ENCODE assay signal across 14 mouse cellular contexts in the genomic region with DNA sequence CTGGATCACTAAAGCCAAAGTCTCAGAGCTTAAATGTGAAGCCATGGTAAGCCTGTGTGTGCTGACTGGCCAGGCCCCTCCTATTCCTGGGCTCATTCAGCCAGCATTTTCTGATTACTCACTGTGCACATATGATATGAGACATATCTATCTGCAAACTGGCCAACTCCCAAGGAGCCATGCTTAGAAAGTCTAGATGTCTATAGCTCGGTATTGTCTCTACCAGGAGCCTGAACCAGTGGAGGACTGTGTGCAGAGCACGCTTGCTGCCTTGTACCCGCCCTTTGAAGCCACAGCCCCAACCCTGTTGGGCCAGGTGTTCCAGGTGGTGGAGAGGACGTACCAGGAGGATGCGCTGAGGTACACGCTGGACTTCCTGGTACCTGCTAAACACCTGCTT. TPM values are rescaled to one million over a fixed set of nuclear protein-coding genes. Genes with fewer than 3 reads are reported as not detected.
A peak's percentile ranks its signal among the peaks of the same experiment; 100 is the strongest.
DNase-seq lines count a peak whose midpoint lies in the region; ATAC-seq and TF ChIP-seq lines count a peak whose summit lies in the region.
"Had no signal": no experiment of that assay in that cellular context is flagged by ENCODE, and none has a peak within 500 bp of the region (broad histone marks: within the 10 kb centered on the region; RNA-seq: fewer than 3 reads in every experiment).

No protein-coding gene starts in this region.

- peak; percentile 69 for ATAC-seq in liver, embryonic 12.5 days
- no peak for ATAC-seq in CD4-positive, CD25-positive, alpha-beta regulatory T cell, adult 4 months
- ATAC-seq: forebrain, embryonic 14.5 days had no signal

- H3K4me3 ChIP-seq in embryonic facial prominence, embryonic 10.5 days: no peak overlapping the region
- peak overlapping the region; percentile 71; the same call in 1 of the 2 replicates for H3K4me3 ChIP-seq in liver, embryonic 12.5 days
- H3K4me3 ChIP-seq in thymus, adult 2 months (ENCODE audit: control insufficient read depth, insufficient read depth, low read length): no peak overlapping the region

- H3K27me3 ChIP-seq in embryonic facial prominence, embryonic 10.5 days (replicated peaks; ENCODE audit: low read depth, poor library complexity, severe bottlenecking): no peaks in the 10 kb centered on the region
- peaks cover 11% of the 10 kb centered on the region; the same call in 1 of the 2 replicates for H3K27me3 ChIP-seq in liver, embryonic 12.5 days (replicated peaks)
- H3K27me3 ChIP-seq in thymus, adult 2 months (ENCODE audit: control insufficient read depth, insufficient read depth, low read length): no peaks in the 10 kb centered on the region

- peak; percentile 10 for DNase-seq in heart, postnatal 4 days
- no peak for DNase-seq in heart, postnatal 14 days
- DNase-seq in ES-CJ7 (ENCODE audit: low read depth, low spot score): peak; percentile 0
- no peak for DNase-seq in embryonic facial prominence, embryonic 10.5 days (ENCODE audit: low spot score)
- no peak for DNase-seq in cerebellum, adult 11-12 months
- DNase-seq in thymus, adult 2 months: no peak
- DNase-seq: kidney, postnatal 4 days; left cerebral cortex, postnatal 4 days had no signal

- peak overlapping the region; percentile 98 for H3K4me2 ChIP-seq in liver, embryonic 12.5 days

- H3K27ac ChIP-seq in embryonic facial prominence, embryonic 10.5 days (replicated peaks): peak overlapping the region; percentile 97; the same call in 1 of the 2 replicates
- peak overlapping the region; percentile 90 for H3K27ac ChIP-seq in liver, embryonic 12.5 days
- no peak overlapping the region for H3K27ac ChIP-seq in thymus, adult 2 months (ENCODE audit: control insufficient read depth, insufficient read depth, low read length)

- TF ChIP-seq POLR2A in thymus, adult 2 months (IDR thresholded peaks at IDR 0.05; ENCODE audit: control insufficient read depth, extremely low read depth, insufficient read depth, low read length, poor library complexity): no peak

- peaks cover 53% of the 10 kb centered on the region for H3K4me1 ChIP-seq in embryonic facial prominence, embryonic 10.5 days
- peaks cover 66% of the 10 kb centered on the region for H3K4me1 ChIP-seq in liver, embryonic 12.5 days
- H3K4me1 ChIP-seq in thymus, adult 2 months (replicated peaks; ENCODE audit: control insufficient read depth, insufficient read depth, low read length): peaks cover 33% of the 10 kb centered on the region

- TF ChIP-seq CTCF in thymus, adult 2 months (IDR thresholded peaks at IDR 0.05; ENCODE audit: borderline replicate concordance, control insufficient read depth, extremely low read depth, insufficient read depth, low read length, poor library complexity): no peak

- peaks cover 54% of the 10 kb centered on the region for H3K36me3 ChIP-seq in embryonic facial prominence, embryonic 10.5 days (replicated peaks)
- H3K36me3 ChIP-seq in liver, embryonic 12.5 days: peaks cover 48% of the 10 kb centered on the region
- no peaks in the 10 kb centered on the region for H3K36me3 ChIP-seq in thymus, adult 2 months (ENCODE audit: control insufficient read depth, insufficient read depth, low read length)

- H3K9me3 ChIP-seq in embryonic facial prominence, embryonic 10.5 days: no peaks in the 10 kb centered on the region
- no peaks in the 10 kb centered on the region for H3K9me3 ChIP-seq in liver, embryonic 12.5 days (replicated peaks)

- peak overlapping the region; percentile 79 for H3K9ac ChIP-seq in liver, embryonic 12.5 days

- intact Hi-C loops in heart, postnatal 14 days (cut with DNase I): loop anchor here (5.0 kb wide), 1 partner anchor 45 kb away; no protein-coding TSS in a partner anchor

- WGBS in embryonic facial prominence, embryonic 10.5 days: 90% methylated on average over 6 of the region's 6 CpGs
- WGBS in liver, embryonic 12.5 days (ENCODE audit: insufficient replicate concordance): 57% methylated on average over 6 of the region's 6 CpGs
- 69% methylated on average over 6 of the region's 6 CpGs for WGBS in thymus, adult 2 months

RNA-seq across cellular contexts. Expression of a gene that starts 2.7 kb away (rescaled TPM):
- 10 to 100 TPM; 64.6 to 65.6 TPM for total RNA-seq in heart, postnatal 4 days (2021)
- 10 to 100 TPM; 39.7 to 47.1 TPM for total RNA-seq in heart, postnatal 14 days (2021)
- polyA plus RNA-seq in embryonic facial prominence, embryonic 10.5 days (2016; fragmentation: Nextera tagmentation; extraction: Ambion mirVana): 151 and 163 TPM in 2 replicates
- 34.8 and 40.1 TPM in 2 replicates for polyA plus RNA-seq in liver, embryonic 12.5 days (2016; fragmentation: Nextera tagmentation; extraction: Ambion mirVana)
- 55.2 and 62.3 TPM in 2 replicates for polyA plus RNA-seq in thymus, adult 2 months (2012; rRNA removed)
- under 1 TPM in 1 of 2 experiments, not detected in 1; 0.70 TPM for polyA plus RNA-seq in CD4-positive, CD25-positive, alpha-beta regulatory T cell, adult 4 months (2017; shearing (Covaris generic))

RNA-seq across cellular contexts. Expression of a gene that starts 28.3 kb away (rescaled TPM):
- total RNA-seq in heart, postnatal 4 days (2021): 1 to 10 TPM; 1.4 to 1.8 TPM
- total RNA-seq in heart, postnatal 14 days (2021): 1 to 10 TPM; 1.5 to 1.9 TPM
- polyA plus RNA-seq in embryonic facial prominence, embryonic 10.5 days (2016; fragmentation: Nextera tagmentation; extraction: Ambion mirVana): 0.65 and 0.72 TPM in 2 replicates
- polyA plus RNA-seq in liver, embryonic 12.5 days (2016; fragmentation: Nextera tagmentation; extraction: Ambion mirVana): 0.32 and 0.39 TPM in 2 replicates
- 2.9 TPM in 2 replicates for polyA plus RNA-seq in thymus, adult 2 months (2012; rRNA removed)
- under 1 TPM in 1 of 2 experiments, not detected in 1; 0.63 TPM for polyA plus RNA-seq in CD4-positive, CD25-positive, alpha-beta regulatory T cell, adult 4 months (2017; shearing (Covaris generic))
- total RNA-seq: granulocyte monocyte progenitor cell, adult 5-6 weeks; monocyte, adult 5-6 weeks had no signal

RNA-seq across cellular contexts. Expression of a gene that starts 33.4 kb away (rescaled TPM):
- total RNA-seq in heart, postnatal 4 days (2021): 10 to 100 TPM; 37.5 to 42.0 TPM
- total RNA-seq in heart, postnatal 14 days (2021): 10 to 100 TPM; 32.0 to 33.6 TPM
- 57.5 and 63.2 TPM in 2 replicates for polyA plus RNA-seq in embryonic facial prominence, embryonic 10.5 days (2016; fragmentation: Nextera tagmentation; extraction: Ambion mirVana)
- polyA plus RNA-seq in liver, embryonic 12.5 days (2016; fragmentation: Nextera tagmentation; extraction: Ambion mirVana): 15.3 and 15.8 TPM in 2 replicates
- polyA plus RNA-seq in thymus, adult 2 months (2012; rRNA removed): 253 and 269 TPM in 2 replicates
- 1 to 10 TPM; 1.6 to 2.3 TPM for polyA plus RNA-seq in CD4-positive, CD25-positive, alpha-beta regulatory T cell, adult 4 months (2017; shearing (Covaris generic))

RNA-seq across cellular contexts. Expression of a gene that starts 55.1 kb away (rescaled TPM):
- not detected for total RNA-seq in heart, postnatal 4 days (2021)
- not detected for total RNA-seq in heart, postnatal 14 days (2021)
- polyA plus RNA-seq in embryonic facial prominence, embryonic 10.5 days (2016; fragmentation: Nextera tagmentation; extraction: Ambion mirVana): not detected in 2 replicates
- not detected in 2 replicates for polyA plus RNA-seq in liver, embryonic 12.5 days (2016; fragmentation: Nextera tagmentation; extraction: Ambion mirVana)
- not detected in 2 replicates for polyA plus RNA-seq in thymus, adult 2 months (2012; rRNA removed)
- polyA plus RNA-seq in CD4-positive, CD25-positive, alpha-beta regulatory T cell, adult 4 months (2017; shearing (Covaris generic)): not detected
- total RNA-seq: adrenal gland, adult 18-20 months; granulocyte monocyte progenitor cell, adult 5-6 weeks; left cerebral cortex, postnatal 4 days; monocyte, adult 5-6 weeks had no signal
- polyA plus RNA-seq: forebrain, embryonic 14.5 days had no signal

Comparison
In these comparisons a context has a peak if more than half of its experiments do, and no peak if none do; other contexts are left out.
1. DNase-seq: peak in heart, postnatal 4 days (single experiment) and ES-CJ7 (single experiment); none in heart, postnatal 14 days (0 of 2), embryonic facial prominence, embryonic 10.5 days (single experiment), cerebellum, adult 11-12 months (single experiment) and thymus, adult 2 months (single experiment).
2. RNA of a gene that starts 2.7 kb away (polyA plus RNA-seq): 151 to 163 TPM in embryonic facial prominence, embryonic 10.5 days, 55.2 to 62.3 TPM in thymus, adult 2 months and 34.8 to 40.1 TPM in liver, embryonic 12.5 days; 0.70 TPM in CD4-positive, CD25-positive, alpha-beta regulatory T cell, adult 4 months; every median in the first group is over 10 times any median in the second.